Mouse (Mus musculus) small intestine, adult 2 months (tissue): ENCODE data around the gene Ubtf. TPM values are rescaled to one million over a fixed set of nuclear protein-coding genes. Genes with fewer than 3 reads are reported as not detected.
"Not testable (repeated sequence)": the region's sequence is repeated elsewhere in the genome, so short reads cannot be mapped to it uniquely, and the experiment has no call there.

Experiments used
- H3K27ac ChIP-seq: fragments of 200-500 bp; 2 replicates; pipeline ENCODE4 v1.5.1; 2012; ENCODE audit warnings: low read depth, low read length, control low read depth, inconsistent platforms; ENCODE audit not compliant: insufficient read depth
- H3K27me3 ChIP-seq: fragments of 200-500 bp; 2 replicates; pipeline ENCODE4 v1.6.1; 2012; ENCODE audit warnings: mild to moderate bottlenecking, moderate library complexity, low read length, inconsistent platforms; ENCODE audit not compliant: control insufficient read depth, insufficient read depth
- H3K36me3 ChIP-seq: fragments of 200-500 bp; 2 replicates; pipeline ENCODE4 v1.6.1; 2012; ENCODE audit warnings: mild to moderate bottlenecking, low read length, control low read depth, inconsistent platforms; ENCODE audit not compliant: control insufficient read depth, insufficient read depth
- H3K4me1 ChIP-seq: fragments of 200-500 bp; 2 replicates; pipeline ENCODE4 v1.6.1; 2012; ENCODE audit warnings: low read length, inconsistent platforms, mixed read lengths; ENCODE audit not compliant: control insufficient read depth, insufficient read depth, insufficient read length
- H3K4me3 ChIP-seq: fragments of 200-500 bp; 2 replicates; pipeline ENCODE4 v1.5.1; 2012; ENCODE audit warnings: low read depth, mild to moderate bottlenecking, control low read depth, inconsistent platforms, low read length, moderate library complexity
- CTCF ChIP-seq: fragments of 200-500 bp; IDR thresholded peaks from 2 replicates; pipeline ENCODE4 v1.5.1; 2012; ENCODE audit warnings: low read depth, mild to moderate bottlenecking, control low read depth, inconsistent platforms, low read length, moderate library complexity, mixed read lengths; ENCODE audit not compliant: insufficient replicate concordance, insufficient read length; ENCODE audit errors: extremely low read depth
- POLR2A ChIP-seq: fragments of 200-500 bp; IDR thresholded peaks from 2 replicates; pipeline ENCODE4 v1.6.1; 2012; ENCODE audit warnings: low read depth, mild to moderate bottlenecking, control low read depth, inconsistent platforms, low read length, moderate library complexity
- WGBS: fragments of 180-500 bp; shearing (Covaris S2); methylation state at CpG from one replicate; pipeline ENCODE4 v1.1.7; 2018; 5-methylcytosine and 5-hydroxymethylcytosine counted together
- polyA plus RNA-seq: library from polyadenylated mRNA; depleted of rRNA; stranded (reverse); fragments of >200 nt; gene quantifications from 2 replicates; pipeline ENCODE4 v1.2.3, GENCODE M21; 2012

Ubtf gene
- polyA plus RNA-seq, 1 experiment = 17.6 TPM

GRCm38 (mm10) chr11:102288027-102288804 is 31.3 kb downstream of the Ubtf start:
- H3K27me3 ChIP-seq = no peaks in the 10 kb centered on the region
- TF ChIP-seq POLR2A (no peak), CTCF (no peak)
- H3K4me3 ChIP-seq = no peak overlapping the region
- peaks cover 47% of the 10 kb centered on the region for H3K36me3 ChIP-seq
- H3K4me1 ChIP-seq = no peaks in the 10 kb centered on the region
- H3K27ac ChIP-seq = no peak overlapping the region
- WGBS = 82% methylated on average over 8 of the region's 8 CpGs

GRCm38 (mm10) chr11:102287485-102287884 is 32.1 kb downstream of the Ubtf start:
- no peak overlapping the region for H3K27ac ChIP-seq
- no peak overlapping the region for H3K4me3 ChIP-seq
- TF ChIP-seq POLR2A (no peak), CTCF (no peak)
- no peaks in the 10 kb centered on the region for H3K27me3 ChIP-seq
- 91% methylated on average over 8 of the region's 8 CpGs for WGBS
- H3K36me3 ChIP-seq = peaks cover 41% of the 10 kb centered on the region
- H3K4me1 ChIP-seq = no peaks in the 10 kb centered on the region

DNA sequence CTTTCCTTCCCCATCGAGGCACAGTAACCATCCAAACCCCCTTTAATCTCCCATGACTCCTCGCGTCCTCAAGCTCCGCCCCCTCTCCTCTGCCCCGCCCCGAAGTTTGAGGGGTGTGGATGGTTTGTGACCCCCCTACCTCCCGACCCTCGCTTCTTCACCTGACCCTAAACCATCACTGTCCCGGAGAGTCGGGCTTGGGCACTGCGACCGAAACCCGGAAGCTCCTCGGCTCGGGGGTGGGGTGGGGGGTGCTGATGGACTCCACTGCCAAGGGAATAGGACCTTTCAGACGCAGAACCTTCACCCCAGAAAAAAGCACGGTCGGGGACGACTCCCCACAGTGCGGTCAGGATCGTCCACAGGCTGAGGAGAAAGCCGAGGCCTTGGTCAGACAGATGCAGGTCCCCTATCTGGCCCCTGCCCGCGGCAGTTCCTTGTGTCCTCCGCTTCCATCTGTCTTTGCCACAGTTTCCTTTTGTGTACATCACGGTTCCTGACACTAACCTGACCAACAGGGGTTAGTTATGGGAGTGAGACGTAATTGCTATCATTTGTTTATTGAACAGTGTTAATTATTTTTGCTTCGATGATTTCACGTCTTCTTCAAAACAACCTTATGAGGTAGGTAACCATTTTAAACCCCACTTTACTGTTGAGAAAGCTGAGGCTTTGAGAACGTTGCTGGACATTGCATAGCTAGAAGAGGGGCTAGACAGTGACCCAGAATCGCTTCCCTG is 34.3 kb downstream of the Ubtf start:
- TF ChIP-seq POLR2A = no peak
- no peak for TF ChIP-seq CTCF
- WGBS = 2% methylated on average over 31 of the region's 31 CpGs
- Histone ChIP-seq H3K27ac (peak overlapping the region; percentile 74), H3K4me3 (peak overlapping the region; percentile 79), H3K27me3 (no peaks in the 10 kb centered on the region), H3K4me1 (no peaks in the 10 kb centered on the region), H3K36me3 (peaks cover 22% of the 10 kb centered on the region)

DNA sequence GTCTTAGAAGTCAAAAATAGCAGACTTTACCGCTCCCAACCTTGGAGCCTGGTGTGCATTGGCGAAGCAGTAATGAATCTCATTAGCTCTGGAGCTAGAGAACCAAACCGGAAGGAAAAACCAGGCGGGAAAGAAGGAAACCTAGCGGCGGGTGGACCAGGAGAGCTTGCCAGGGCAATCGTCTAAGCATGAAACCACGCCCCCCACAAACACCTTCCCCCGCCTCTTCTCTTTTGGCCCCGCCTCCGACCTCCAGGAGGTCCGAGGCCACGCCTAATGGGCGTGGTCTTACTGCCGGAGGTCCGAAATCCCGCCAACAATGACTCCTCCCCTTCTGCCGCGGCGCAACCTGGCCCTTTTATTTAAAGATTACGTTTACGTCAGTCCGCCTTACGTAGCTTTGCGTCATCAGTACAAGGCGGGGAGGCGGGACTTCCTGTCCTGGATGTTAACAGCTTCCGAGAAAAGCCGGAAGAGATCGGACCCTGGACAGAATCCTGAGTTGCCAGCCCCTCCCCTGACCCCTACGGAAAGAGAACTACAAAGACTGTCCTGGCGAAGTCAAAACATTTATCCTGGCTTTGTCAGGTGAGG is 34.9 kb downstream of the Ubtf start, which contains the start of gene Tmub2:
Tmub2 (plus strand) TSS at position 431 of the 594 bp plus-strand sequence.
- H3K27ac ChIP-seq = peak within 1 kb of the TSS; percentile 74
- no peaks in the 10 kb centered on the region for H3K4me1 ChIP-seq
- TF ChIP-seq CTCF (no peak), POLR2A (no peak)
- peak within 1 kb of the TSS; percentile 79 for H3K4me3 ChIP-seq
- under 1% methylated on average over 32 of the region's 32 CpGs for WGBS
- H3K27me3 ChIP-seq = no peaks in the 10 kb centered on the region
- H3K36me3 ChIP-seq = peaks cover 22% of the 10 kb centered on the region

DNA sequence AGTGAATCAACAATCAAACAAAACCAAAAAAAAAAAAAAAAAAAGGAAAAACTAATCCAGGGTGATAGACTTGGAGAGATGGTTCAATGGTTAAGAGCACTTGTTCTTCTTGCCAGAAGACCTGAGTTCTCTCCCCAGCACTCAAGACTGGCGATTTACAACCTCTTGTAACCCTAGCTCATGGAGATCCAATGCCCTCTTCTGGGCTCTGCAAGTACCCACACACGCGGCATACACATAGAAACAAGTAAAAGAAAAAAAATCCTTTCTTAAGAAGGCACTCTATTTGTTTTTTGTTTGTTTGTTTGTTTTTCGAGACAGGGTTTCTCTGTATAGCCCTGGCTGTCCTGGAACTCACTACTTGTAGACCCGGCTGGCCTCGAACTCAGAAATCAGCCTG is 35.6 kb downstream of the Ubtf start:
- H3K36me3 ChIP-seq = peaks cover 17% of the 10 kb centered on the region
- H3K4me3 ChIP-seq = no peak overlapping the region
- no peaks in the 10 kb centered on the region for H3K27me3 ChIP-seq
- H3K4me1 ChIP-seq = no peaks in the 10 kb centered on the region
- H3K27ac ChIP-seq = no peak overlapping the region
- TF ChIP-seq CTCF = no peak
- TF ChIP-seq POLR2A = no peak
- 86% methylated on average over 6 of the region's 6 CpGs for WGBS

DNA sequence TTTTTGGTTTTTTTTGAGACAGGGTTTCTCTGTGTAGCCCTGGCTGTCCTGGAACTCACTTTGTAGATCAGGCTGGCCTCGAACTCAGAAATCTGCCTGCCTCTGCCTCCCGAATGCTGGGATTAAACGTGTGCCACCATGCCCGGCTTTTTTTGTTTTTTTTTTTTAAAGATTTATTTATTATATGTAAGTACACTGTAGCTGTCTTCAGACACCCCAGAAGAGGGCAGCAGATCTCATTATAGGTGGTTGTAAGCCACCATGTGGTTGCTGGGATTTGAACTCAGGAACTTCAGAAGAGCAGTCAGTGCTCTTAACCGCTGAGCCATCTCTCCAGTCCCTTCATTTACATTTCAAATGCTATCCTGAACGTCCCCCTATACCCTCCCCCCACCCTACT is 39.3 kb downstream of the Ubtf start:
- H3K27me3 ChIP-seq, H3K27ac ChIP-seq, H3K36me3 ChIP-seq, H3K4me3 ChIP-seq, H3K4me1 ChIP-seq: not testable (repeated sequence)
- 65% methylated on average over 6 of the region's 6 CpGs for WGBS

GRCm38 (mm10) chr11:102279595-102279994 is 39.9 kb downstream of the Ubtf start:
- Histone ChIP-seq H3K27me3 (no peaks in the 10 kb centered on the region; the same call in 1 of the 2 replicates), H3K27ac (no peak overlapping the region), H3K4me3 (no peak overlapping the region), H3K4me1 (peaks cover 6% of the 10 kb centered on the region), H3K36me3 (no peaks in the 10 kb centered on the region)
- WGBS = 97% methylated on average over 3 of the region's 3 CpGs
- TF ChIP-seq CTCF (no peak), POLR2A (no peak)
